Mouse (Mus musculus) MEL (cell line): ENCODE results near the gene Shtn1.

Experiments used
- CTCF ChIP-seq, 3 experiments: IDR thresholded peaks in 2 of 3; conservative IDR thresholded peaks in 1 of 3; 2 replicates each; pipeline ENCODE4 v1.5.1; 2011 to 2012; ENCODE audit warnings: low read length in 3 of 3, low read depth in 2 of 3, mild to moderate bottlenecking in 2 of 3, improper control_type of control experiment in 1 of 3, inconsistent platforms in 1 of 3, mixed read lengths in 1 of 3, moderate library complexity in 1 of 3; ENCODE audit not compliant: control insufficient read depth in 1 of 3, insufficient read depth in 1 of 3, poor library complexity in 1 of 3, severe bottlenecking in 1 of 3
- EP300 ChIP-seq, 2 experiments: IDR thresholded peaks; 2 replicates each; pipeline ENCODE4 v1.6.1; 2011; ENCODE audit warnings: improper control_type of control experiment in 2 of 2, low read length in 2 of 2, low read depth in 1 of 2, mild to moderate bottlenecking in 1 of 2
- ETS1 ChIP-seq: IDR thresholded peaks from 2 replicates; pipeline ENCODE4 v1.6.1; 2012; ENCODE audit warnings: low read depth, mild to moderate bottlenecking, inconsistent platforms, low read length, improper control_type of control experiment, moderate library complexity
- MAX ChIP-seq: IDR thresholded peaks from 2 replicates; pipeline ENCODE4 v1.6.1; 2011; ENCODE audit warnings: low read length, improper control_type of control experiment
- MXI1 ChIP-seq: IDR thresholded peaks from 2 replicates; pipeline ENCODE4 v1.6.1; 2011; ENCODE audit warnings: mild to moderate bottlenecking, low read depth, low read length, improper control_type of control experiment
- MYC ChIP-seq: IDR thresholded peaks from 2 replicates; pipeline ENCODE4 v1.6.1; 2011; ENCODE audit warnings: low read depth, mild to moderate bottlenecking, low read length, improper control_type of control experiment, moderate library complexity
- POLR2A ChIP-seq, 2 experiments: IDR thresholded peaks; 2 replicates each; pipeline ENCODE4 v1.6.1; 2011 to 2012; ENCODE audit warnings: low read length in 2 of 2, mild to moderate bottlenecking in 2 of 2, control low read depth in 1 of 2, improper control_type of control experiment in 1 of 2, low read depth in 1 of 2, moderate library complexity in 1 of 2; ENCODE audit not compliant: control insufficient read depth in 1 of 2, insufficient read depth in 1 of 2, poor library complexity in 1 of 2
- USF1 ChIP-seq: IDR thresholded peaks from 2 replicates; pipeline ENCODE4 v1.6.1; 2014; ENCODE audit warnings: low read depth, mild to moderate bottlenecking, inconsistent platforms, low read length, improper control_type of control experiment, moderate library complexity
- USF2 ChIP-seq, 2 experiments: IDR thresholded peaks; 2 replicates each; pipeline ENCODE4 v1.6.1; 2011 to 2012; ENCODE audit warnings: improper control_type of control experiment in 2 of 2, low read length in 2 of 2, borderline replicate concordance in 1 of 2, inconsistent platforms in 1 of 2, low read depth in 1 of 2, mild to moderate bottlenecking in 1 of 2; ENCODE audit not compliant: insufficient read depth in 1 of 2
- ZNF384 ChIP-seq: IDR thresholded peaks from 2 replicates; pipeline ENCODE4 v1.6.1; 2012; ENCODE audit warnings: low read depth, mild to moderate bottlenecking, inconsistent platforms, low read length, improper control_type of control experiment

DNA sequence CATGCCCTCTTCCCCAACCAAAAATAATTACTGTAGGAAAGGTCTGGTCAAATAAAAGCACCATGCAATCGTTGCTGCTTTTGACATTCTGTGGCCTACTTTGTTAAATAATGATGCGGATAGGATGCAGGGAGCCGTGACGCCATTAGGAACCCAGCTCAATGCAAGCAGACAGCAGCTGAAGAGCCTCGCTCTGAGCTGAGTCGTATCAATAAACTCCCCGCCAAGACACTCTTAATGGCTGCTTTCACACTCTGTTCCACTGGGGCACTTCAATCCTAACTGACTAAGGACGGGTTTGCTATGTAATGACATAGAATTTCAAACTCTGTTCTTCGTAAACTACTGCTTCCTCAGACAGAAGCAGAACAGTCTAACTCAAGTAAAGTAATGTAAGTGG, 46.9 kb downstream of the Shtn1 start:
- TF ChIP-seq USF1, result no peak
- TF ChIP-seq MAX, result no peak
- no peak for TF ChIP-seq CTCF (IDR thresholded peaks at IDR 0.05 in 2 of 3, conservative IDR thresholded peaks at IDR 0.05 in 1 of 3; ENCODE audit: control insufficient read depth in 1 of 3, insufficient read depth in 1 of 3, low read depth in 2 of 3, low read length in 3 of 3, poor library complexity in 1 of 3, severe bottlenecking in 1 of 3)
- no peak for TF ChIP-seq EP300 (IDR thresholded peaks at IDR 0.05; ENCODE audit: low read depth in 1 of 2, low read length in 2 of 2)
- TF ChIP-seq MYC, result no peak
- TF ChIP-seq ZNF384, result no peak
- TF ChIP-seq POLR2A (IDR thresholded peaks at IDR 0.05; ENCODE audit: control insufficient read depth in 1 of 2, insufficient read depth in 1 of 2, low read depth in 1 of 2, low read length in 2 of 2, poor library complexity in 1 of 2), result no peak
- TF ChIP-seq MXI1, result no peak
- no peak for TF ChIP-seq ETS1
- TF ChIP-seq USF2 (IDR thresholded peaks at IDR 0.05; ENCODE audit: borderline replicate concordance in 1 of 2, insufficient read depth in 1 of 2, low read depth in 1 of 2, low read length in 2 of 2), result no peak
